Mouse (Mus musculus) forebrain, embryonic 14.5 days (tissue): ENCODE measurements around the gene St3gal5. TPM values are rescaled to one million over a fixed set of nuclear protein-coding genes. Genes with fewer than 3 reads are reported as not detected.

ENCODE experiments used
- ATAC-seq: fragments of 200-750 bp; cut with Nextera tagmentation; 2 replicates; pipeline ENCODE4 v1.8.0; 2017; ENCODE audit warnings: mild to moderate bottlenecking, moderate library complexity
- DNase-seq: peaks from one replicate; pipeline ENCODE4 v3.0.0-alpha.2; 2015; ENCODE audit warnings: low spot score
- H3K27ac ChIP-seq: fragments of 300-500 bp; sonication (generic); 2 replicates; pipeline ENCODE4 v1.5.1; 2014; ENCODE audit warnings: low read depth, mild to moderate bottlenecking, control low read depth, low read length, moderate library complexity
- H3K27me3 ChIP-seq: fragments of 300-500 bp; sonication (generic); replicated peaks from 2 replicates; pipeline ENCODE4 v1.6.1; 2014; ENCODE audit warnings: low read length, control low read depth, mixed read lengths; ENCODE audit not compliant: control insufficient read depth, insufficient read depth
- H3K36me3 ChIP-seq: fragments of 300-500 bp; sonication (generic); 2 replicates; pipeline ENCODE4 v1.6.1; 2014; ENCODE audit warnings: low read length, control low read depth; ENCODE audit not compliant: control insufficient read depth, insufficient read depth
- H3K4me1 ChIP-seq: fragments of 300-500 bp; sonication (generic); 2 replicates; pipeline ENCODE4 v1.6.1; 2014; ENCODE audit warnings: antibody characterized with exemption, low read length, control low read depth; ENCODE audit not compliant: control insufficient read depth, insufficient read depth
- H3K4me2 ChIP-seq: fragments of 300-500 bp; sonication (generic); 2 replicates; pipeline ENCODE4 v1.6.1; 2014; ENCODE audit warnings: mild to moderate bottlenecking, control low read depth, low read length
- H3K4me3 ChIP-seq: fragments of 300-500 bp; sonication (generic); 2 replicates; pipeline ENCODE4 v1.5.1; 2014; ENCODE audit warnings: low read depth, low read length, control low read depth
- H3K9ac ChIP-seq: fragments of 300-500 bp; sonication (generic); 2 replicates; pipeline ENCODE4 v1.6.1; 2014; ENCODE audit warnings: mild to moderate bottlenecking, low read length, control low read depth, moderate library complexity
- H3K9me3 ChIP-seq: fragments of 300-500 bp; sonication (generic); replicated peaks from 2 replicates; pipeline ENCODE4 v1.6.1; 2016; ENCODE audit warnings: low read length, control low read depth, mixed read lengths; ENCODE audit not compliant: control insufficient read depth
- WGBS: fragments of 180-500 bp; shearing (Covaris S2); extraction: QIAGEN DNeasy Blood & Tissue Kit; methylation state at CpG from one replicate; pipeline ENCODE4 v1.1.7; 2014; 5-methylcytosine and 5-hydroxymethylcytosine counted together
- polyA plus RNA-seq: library from polyadenylated mRNA; unstranded; fragments of >200 nt; fragmentation: Nextera tagmentation; extraction: Ambion mirVana; gene quantifications from 2 replicates; pipeline ENCODE4 v1.2.1, GENCODE M21; 2014

The St3gal5 gene
- polyA plus RNA-seq, 1 experiment from 2014 or later, result 25.5 TPM

DNA sequence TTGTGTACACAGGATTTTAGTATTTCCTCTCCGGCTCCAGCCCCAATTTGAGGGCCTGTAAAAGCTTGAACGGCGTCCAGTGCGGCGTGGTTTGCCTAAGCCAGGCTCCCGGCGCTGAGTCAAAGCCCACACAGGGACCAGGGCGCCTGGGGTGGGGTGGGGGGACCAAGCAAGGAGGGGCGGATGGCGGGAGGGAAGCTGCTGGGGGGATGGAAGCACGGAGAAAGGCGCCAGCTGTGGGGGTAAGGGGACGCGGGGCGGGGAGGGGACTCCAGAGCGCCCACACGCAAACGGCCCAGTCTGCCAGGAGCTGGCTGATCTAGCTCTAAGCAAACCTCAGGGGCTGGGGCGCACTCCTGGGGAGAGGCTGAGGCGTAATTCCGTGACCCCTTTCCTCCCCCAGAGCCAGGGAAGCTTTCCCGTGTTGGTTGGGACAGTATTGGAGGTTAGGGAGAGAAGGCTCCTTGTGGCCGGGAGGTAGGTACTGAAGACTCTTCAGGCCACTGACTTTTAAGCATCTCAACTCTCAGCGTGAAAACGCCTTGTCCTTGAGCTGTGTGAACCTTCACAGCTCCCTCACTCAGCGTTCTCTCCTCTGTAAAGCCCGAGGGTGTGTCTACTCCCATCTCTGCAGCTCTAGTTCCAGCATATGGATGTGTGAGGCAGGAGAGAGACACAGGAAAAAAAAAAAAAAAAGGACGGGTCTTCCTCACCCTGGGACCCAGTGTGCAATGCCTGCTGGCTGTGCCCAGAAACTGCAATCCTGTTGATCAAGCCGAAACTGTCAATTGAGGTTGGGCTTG, 91.9 kb downstream of the St3gal5 start:
- ATAC-seq, result peak; percentile 43; the same call in 1 of the 2 replicates
- H3K4me3 ChIP-seq, result no peak overlapping the region; the same call in 1 of the 2 replicates
- 6% methylated on average over 29 of the region's 29 CpGs for WGBS
- DNase-seq, result peak; percentile 43
- H3K4me1 ChIP-seq, result peaks cover 6% of the 10 kb centered on the region
- H3K27ac ChIP-seq, result no peak overlapping the region
- peak overlapping the region; percentile 47 for H3K4me2 ChIP-seq
- H3K27me3 ChIP-seq, result no peaks in the 10 kb centered on the region; the same call in 1 of the 2 replicates
- H3K9me3 ChIP-seq, result no peaks in the 10 kb centered on the region
- H3K36me3 ChIP-seq, result no peaks in the 10 kb centered on the region
- H3K9ac ChIP-seq, result peak overlapping the region; percentile 47

DNA sequence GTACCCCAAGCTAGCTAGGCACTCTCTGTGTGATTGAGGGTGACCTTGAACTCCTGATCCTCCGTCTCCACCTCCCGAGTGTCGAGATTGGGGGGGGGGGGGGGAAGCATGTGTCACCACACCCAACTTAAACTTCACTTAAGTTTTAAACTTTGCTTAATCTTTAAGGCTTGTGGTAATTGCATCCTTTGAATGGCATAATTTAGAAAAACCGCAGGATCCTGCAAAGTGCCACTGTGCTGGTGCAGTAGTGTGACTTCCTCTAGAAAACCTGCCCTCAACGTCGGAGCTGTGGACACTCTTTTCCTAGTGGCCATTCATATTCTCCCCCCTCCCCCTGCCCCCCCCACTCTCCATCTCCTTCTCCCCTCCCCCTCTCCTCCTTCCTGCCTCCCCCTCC, 92.7 kb downstream of the St3gal5 start:
- Histone ChIP-seq H3K4me1 (peaks cover 6% of the 10 kb centered on the region), H3K9ac (no peak overlapping the region), H3K27me3 (no peaks in the 10 kb centered on the region; the same call in 1 of the 2 replicates), H3K4me3 (no peak overlapping the region), H3K36me3 (no peaks in the 10 kb centered on the region), H3K4me2 (no peak overlapping the region), H3K27ac (no peak overlapping the region), H3K9me3 (no peaks in the 10 kb centered on the region)
- 51% methylated on average over 6 of the region's 6 CpGs for WGBS
- no peak for ATAC-seq
- DNase-seq, result no peak

- Histone ChIP-seq H3K9ac (no peak overlapping the region), H3K4me1 (peaks cover 6% of the 10 kb centered on the region), H3K36me3 (no peaks in the 10 kb centered on the region), H3K27me3 (no peaks in the 10 kb centered on the region; the same call in 1 of the 2 replicates), H3K9me3 (no peaks in the 10 kb centered on the region), H3K27ac (no peak overlapping the region), H3K4me2 (no peak overlapping the region), H3K4me3 (no peak overlapping the region)
- 68% methylated on average over 5 of the region's 5 CpGs for WGBS
- ATAC-seq (no peak), DNase-seq (no peak)
Observed at GRCm38 (mm10) chr6:72190577-72190976, 93.2 kb downstream of the St3gal5 start.

DNA sequence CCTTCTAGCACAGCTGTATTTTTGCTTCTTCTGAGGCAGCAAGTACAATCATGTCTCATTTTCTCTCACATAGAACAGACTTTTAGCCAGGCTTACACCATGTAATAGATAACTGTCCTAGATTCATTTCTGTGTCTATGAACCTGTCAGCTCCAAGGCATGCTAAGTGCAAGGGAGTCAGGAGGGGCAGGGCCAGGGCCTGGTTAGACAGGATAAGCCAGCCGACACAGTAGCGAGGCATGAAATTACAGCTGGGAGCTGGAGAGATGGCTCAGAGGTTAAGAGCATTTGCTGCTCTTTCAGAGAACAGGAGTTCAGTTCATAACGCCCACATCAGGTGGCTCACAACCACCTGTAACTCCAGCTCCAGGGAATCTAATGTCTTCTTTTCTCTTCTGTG, 99.3 kb downstream of the St3gal5 start:
- ATAC-seq (no peak), DNase-seq (no peak)
- no peaks in the 10 kb centered on the region for H3K36me3 ChIP-seq
- no peaks in the 10 kb centered on the region for H3K9me3 ChIP-seq
- no peak overlapping the region for H3K9ac ChIP-seq
- WGBS, result 89% methylated on average over 3 of the region's 3 CpGs
- no peak overlapping the region for H3K27ac ChIP-seq
- no peaks in the 10 kb centered on the region for H3K4me1 ChIP-seq
- H3K27me3 ChIP-seq, result no peaks in the 10 kb centered on the region
- no peak overlapping the region for H3K4me2 ChIP-seq
- no peak overlapping the region for H3K4me3 ChIP-seq

DNA sequence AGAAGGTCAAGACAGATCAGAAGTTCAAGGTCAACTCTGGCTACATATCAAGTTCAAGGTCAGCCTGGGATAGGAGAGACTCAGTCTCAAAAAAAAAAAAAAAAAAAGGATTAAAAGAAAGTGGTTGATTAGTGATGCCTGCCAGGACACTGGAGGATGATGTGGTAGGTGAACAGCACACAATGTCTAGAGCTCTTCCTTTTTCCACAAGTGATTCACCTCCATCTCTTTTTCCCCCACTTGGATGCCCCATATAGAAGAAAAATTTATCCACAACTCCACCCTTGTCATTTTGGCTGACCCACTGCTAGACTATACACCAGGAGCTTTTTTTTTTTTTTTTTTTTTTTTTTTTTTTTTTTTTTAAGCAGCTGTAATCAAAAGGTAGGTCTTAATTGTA, 100.1 kb downstream of the St3gal5 start:
- H3K4me3 ChIP-seq, result no peak overlapping the region
- H3K27me3 ChIP-seq, result no peaks in the 10 kb centered on the region
- no peak overlapping the region for H3K27ac ChIP-seq
- H3K4me2 ChIP-seq, result no peak overlapping the region
- no peak overlapping the region for H3K9ac ChIP-seq
- no peaks in the 10 kb centered on the region for H3K4me1 ChIP-seq
- no peaks in the 10 kb centered on the region for H3K9me3 ChIP-seq
- no peak for ATAC-seq
- H3K36me3 ChIP-seq, result no peaks in the 10 kb centered on the region
- DNase-seq, result no peak

DNA sequence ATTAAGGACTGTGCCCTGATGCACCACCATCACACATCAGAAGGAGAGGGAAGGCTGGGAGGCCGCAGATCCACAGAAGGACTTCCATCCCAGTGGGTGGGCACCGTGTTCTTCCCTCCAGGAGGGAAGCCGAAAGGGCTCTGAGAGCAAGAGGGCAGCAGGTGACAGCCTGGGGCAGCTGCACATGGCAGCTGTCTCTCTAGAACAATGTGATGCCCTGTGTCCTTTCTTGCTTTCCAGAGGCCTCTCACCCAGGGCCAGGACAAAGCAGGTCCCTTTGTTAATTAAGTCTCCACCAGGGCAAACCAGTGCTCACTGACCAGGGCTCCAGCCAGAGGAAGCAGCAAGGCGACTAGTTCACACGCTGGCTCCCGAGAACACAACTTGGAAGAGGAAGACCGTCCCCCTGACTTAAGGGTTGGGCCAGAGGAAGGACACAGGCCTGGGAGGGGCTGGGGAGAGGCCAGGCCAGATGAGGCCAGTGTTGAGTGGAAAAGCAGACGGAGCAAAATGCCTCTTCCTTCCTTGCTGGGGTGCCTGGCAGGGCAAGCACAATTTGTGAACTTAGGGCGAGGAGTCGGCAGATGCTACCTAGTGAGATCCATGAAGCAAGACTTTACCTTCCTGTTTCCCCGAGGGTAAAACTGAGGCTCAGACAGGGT, 103.3 kb downstream of the St3gal5 start:
- no peak for DNase-seq
- 52% methylated on average over 11 of the region's 11 CpGs for WGBS
- no peak overlapping the region for H3K4me3 ChIP-seq
- no peak for ATAC-seq
- no peaks in the 10 kb centered on the region for H3K4me1 ChIP-seq
- H3K4me2 ChIP-seq, result no peak overlapping the region
- no peaks in the 10 kb centered on the region for H3K36me3 ChIP-seq
- H3K9ac ChIP-seq, result no peak overlapping the region
- no peaks in the 10 kb centered on the region for H3K27me3 ChIP-seq
- no peaks in the 10 kb centered on the region for H3K9me3 ChIP-seq
- no peak overlapping the region for H3K27ac ChIP-seq

GRCm38 (mm10) chr6:72202732-72203131, 105.3 kb downstream of the St3gal5 start:
- Histone ChIP-seq H3K4me1 (no peaks in the 10 kb centered on the region), H3K27ac (no peak overlapping the region), H3K9ac (no peak overlapping the region), H3K4me3 (no peak overlapping the region), H3K27me3 (no peaks in the 10 kb centered on the region), H3K9me3 (no peaks in the 10 kb centered on the region), H3K4me2 (no peak overlapping the region), H3K36me3 (no peaks in the 10 kb centered on the region)
- ATAC-seq (no peak), DNase-seq (no peak)
- WGBS, result 80% methylated on average over 5 of the region's 5 CpGs

DNA sequence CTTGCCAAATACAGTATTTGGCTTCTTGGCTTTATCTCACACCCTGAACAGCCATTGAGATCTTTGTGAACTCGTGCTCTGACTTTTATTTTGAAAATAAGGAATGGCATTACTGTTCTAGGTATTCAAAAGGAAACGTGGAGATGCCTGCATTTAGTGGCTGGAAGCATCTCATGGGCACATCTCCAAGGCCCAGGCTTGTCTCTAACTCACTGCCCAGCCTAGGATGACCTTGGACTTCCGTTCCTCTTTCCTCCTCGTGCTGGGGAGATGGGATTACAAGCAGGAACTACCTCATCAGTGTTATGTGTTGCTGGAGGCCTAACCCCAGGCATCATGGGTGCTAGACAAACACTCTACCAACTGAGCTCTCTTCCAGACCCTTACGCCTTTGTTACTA, 105.9 kb downstream of the St3gal5 start:
- H3K4me1 ChIP-seq, result no peaks in the 10 kb centered on the region
- ATAC-seq, result no peak

More for the DNA sequence above, 105.9 kb downstream of the St3gal5 start:
- Histone ChIP-seq H3K4me3 (no peak overlapping the region), H3K27ac (no peak overlapping the region), H3K36me3 (no peaks in the 10 kb centered on the region), H3K27me3 (no peaks in the 10 kb centered on the region), H3K9me3 (no peaks in the 10 kb centered on the region), H3K4me2 (no peak overlapping the region), H3K9ac (no peak overlapping the region)
- WGBS, result 80% methylated on average over 5 of the region's 5 CpGs
- DNase-seq, result no peak
